Mouse (Mus musculus) limb, embryonic 11.5 days (tissue): ENCODE data around the gene Bmp8b. TPM values are rescaled to one million over a fixed set of nuclear protein-coding genes. Genes with fewer than 3 reads are reported as not detected.
"Not testable (repeated sequence)": the region's sequence is repeated elsewhere in the genome, so short reads cannot be mapped to it uniquely, and the experiment has no call there.

ENCODE experiments used
- ATAC-seq: fragments of 200-750 bp; cut with Nextera tagmentation; 2 replicates; pipeline ENCODE4 v1.8.0; 2017; ENCODE audit warnings: low read depth; ENCODE audit not compliant: insufficient number of reproducible peaks, low FRiP score, low TSS enrichment
- DNase-seq: peaks from one replicate; pipeline ENCODE4 v3.0.0-alpha.2; 2015; ENCODE audit warnings: low spot score
- H3K27ac ChIP-seq: fragments of 300-500 bp; sonication (generic); replicated peaks from 2 replicates; pipeline ENCODE4 v1.5.1; 2014; ENCODE audit warnings: low read depth, mild to moderate bottlenecking, low read length
- H3K27me3 ChIP-seq: fragments of 300-500 bp; sonication (generic); 2 replicates; pipeline ENCODE4 v1.6.1; 2014; ENCODE audit warnings: mild to moderate bottlenecking, low read length, mixed read lengths; ENCODE audit not compliant: control insufficient read depth, insufficient read depth
- H3K36me3 ChIP-seq: fragments of 300-500 bp; sonication (generic); 2 replicates; pipeline ENCODE4 v1.6.1; 2014; ENCODE audit warnings: mild to moderate bottlenecking, low read length, moderate library complexity, mixed read lengths; ENCODE audit not compliant: control insufficient read depth, insufficient read depth
- H3K4me1 ChIP-seq: fragments of 300-500 bp; sonication (generic); 2 replicates; pipeline ENCODE4 v1.6.1; 2014; ENCODE audit warnings: low read length, mixed read lengths; ENCODE audit not compliant: control insufficient read depth, insufficient read depth
- H3K4me2 ChIP-seq: fragments of 300-500 bp; sonication (generic); 2 replicates; pipeline ENCODE4 v1.6.1; 2014; ENCODE audit warnings: low read depth, mild to moderate bottlenecking, moderate library complexity; ENCODE audit not compliant: severe bottlenecking
- H3K4me3 ChIP-seq: fragments of 300-500 bp; sonication (generic); 2 replicates; pipeline ENCODE4 v1.5.1; 2014; ENCODE audit warnings: low read depth, low read length
- H3K9ac ChIP-seq: fragments of 300-500 bp; sonication (generic); 2 replicates; pipeline ENCODE4 v1.6.1; 2014; ENCODE audit warnings: mild to moderate bottlenecking, low read length
- H3K9me3 ChIP-seq: fragments of 300-500 bp; sonication (generic); 2 replicates; pipeline ENCODE4 v1.6.1; 2016; ENCODE audit warnings: low read length; ENCODE audit not compliant: control insufficient read depth
- whole genome bisulfite sequencing: fragments of 180-500 bp; shearing (Covaris S2); extraction: QIAGEN DNeasy Blood & Tissue Kit; methylation state at CpG from one replicate; pipeline ENCODE4 v1.1.7; 2014; 5-methylcytosine and 5-hydroxymethylcytosine counted together
- polyA plus RNA-seq: library from polyadenylated mRNA; unstranded; fragments of >200 nt; fragmentation: Nextera tagmentation; extraction: Ambion mirVana; gene quantifications from 2 replicates; pipeline ENCODE4 v1.2.1, GENCODE M21; 2014

The Bmp8b gene
- polyA plus RNA-seq, 1 experiment from 2014 or later, result 0.17 TPM

DNA sequence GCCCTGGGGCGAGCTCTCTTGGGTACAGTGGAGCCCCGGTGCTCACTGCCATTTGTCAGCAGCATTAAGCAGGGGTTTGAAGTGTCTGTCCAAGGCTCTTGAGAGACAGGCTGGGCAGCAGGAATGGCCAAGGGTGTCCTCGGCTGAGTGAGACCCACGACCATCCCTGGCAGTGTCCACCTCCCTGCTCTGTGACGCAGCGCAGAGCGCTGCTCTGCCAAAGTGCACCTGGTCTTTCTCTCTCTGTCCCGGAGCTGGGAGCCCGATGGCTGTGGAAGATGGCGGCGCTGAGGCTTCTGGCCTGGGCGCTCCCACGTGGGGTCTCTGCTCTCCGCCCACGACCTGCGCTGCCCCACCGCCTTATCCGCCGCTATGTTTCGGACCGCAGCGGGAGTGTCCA lies 11.0 kb downstream of the Bmp8b start, which contains the start of gene Oxct2b:
Oxct2b (plus strand) TSS at position 256 of the 400 bp plus-strand sequence.
- H3K27me3 ChIP-seq, result peaks cover 4% of the 10 kb centered on the region; the same call in 1 of the 2 replicates
- ATAC-seq, result no peak
- 6% methylated on average over 22 of the region's 22 CpGs for WGBS
- H3K36me3 ChIP-seq, result no peaks in the 10 kb centered on the region
- no peaks in the 10 kb centered on the region for H3K4me1 ChIP-seq
- H3K4me2 ChIP-seq, result peak within 1 kb of the TSS; percentile 48
- no peaks in the 10 kb centered on the region for H3K9me3 ChIP-seq
- H3K27ac ChIP-seq, result no peak within 1 kb of the TSS
- 0 out of 2 replicates have a peak within 1 kb of the TSS, but pooled peaks have one; percentile 27 for H3K9ac ChIP-seq
- DNase-seq, result peak; percentile 58
- peak within 1 kb of the TSS; percentile 19 for H3K4me3 ChIP-seq

DNA sequence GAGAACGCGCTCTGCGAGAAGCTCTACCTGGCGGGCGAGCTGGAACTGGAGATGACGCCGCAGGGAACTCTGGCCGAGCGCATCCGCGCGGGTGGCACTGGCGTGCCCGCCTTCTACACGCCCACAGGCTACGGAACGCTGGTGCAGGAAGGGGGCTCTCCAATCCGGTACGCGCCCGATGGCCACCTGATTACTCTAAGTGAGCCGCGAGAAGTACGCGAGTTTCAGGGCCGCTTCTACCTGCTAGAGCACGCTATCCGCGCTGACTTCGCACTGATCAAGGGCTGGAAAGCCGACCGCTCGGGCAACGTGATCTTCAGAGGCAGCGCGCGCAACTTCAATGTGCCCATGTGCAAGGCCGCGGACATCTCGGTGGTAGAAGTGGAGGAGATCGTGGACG lies 11.7 kb downstream of the Bmp8b start:
- ATAC-seq, result peak; percentile 52; the same call in 1 of the 2 replicates
- peak overlapping the region; percentile 19; the same call in 1 of the 2 replicates for H3K4me3 ChIP-seq
- H3K4me1 ChIP-seq, H3K9ac ChIP-seq, H3K27ac ChIP-seq, H3K27me3 ChIP-seq, H3K36me3 ChIP-seq, H3K9me3 ChIP-seq: not testable (repeated sequence)
- 23% methylated on average over 31 of the region's 42 CpGs for WGBS
- H3K4me2 ChIP-seq, result peak overlapping the region; percentile 48
- DNase-seq, result peak; percentile 30

DNA sequence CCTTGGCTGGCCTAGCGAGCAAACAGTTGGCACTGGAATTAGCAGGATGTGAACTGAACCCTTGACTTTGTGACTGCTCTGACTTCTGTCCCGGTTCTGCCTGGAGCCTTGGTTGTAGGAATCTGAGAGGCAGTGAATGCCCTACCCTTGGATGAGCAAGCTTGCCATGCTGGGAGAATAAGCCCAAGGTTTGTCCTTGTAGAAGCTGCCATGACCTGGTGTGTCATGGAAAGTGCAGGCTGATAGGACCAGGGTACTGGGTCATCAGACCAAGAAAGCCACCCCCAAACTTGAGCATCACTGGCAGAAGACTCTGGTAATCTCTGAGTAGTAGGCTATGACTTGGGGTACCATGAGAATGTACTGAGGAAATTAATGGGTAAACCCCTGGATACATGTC lies 16.3 kb downstream of the Bmp8b start:
- no peak overlapping the region for H3K4me2 ChIP-seq
- peaks cover 3% of the 10 kb centered on the region for H3K36me3 ChIP-seq
- ATAC-seq (no peak), DNase-seq (no peak)
- no peaks in the 10 kb centered on the region for H3K9me3 ChIP-seq
- H3K4me1 ChIP-seq, result no peaks in the 10 kb centered on the region
- no peak overlapping the region for H3K27ac ChIP-seq
- 80% methylated on average over 2 of the region's 2 CpGs for WGBS
- no peak overlapping the region for H3K4me3 ChIP-seq
- no peak overlapping the region for H3K9ac ChIP-seq
- no peaks in the 10 kb centered on the region for H3K27me3 ChIP-seq

DNA sequence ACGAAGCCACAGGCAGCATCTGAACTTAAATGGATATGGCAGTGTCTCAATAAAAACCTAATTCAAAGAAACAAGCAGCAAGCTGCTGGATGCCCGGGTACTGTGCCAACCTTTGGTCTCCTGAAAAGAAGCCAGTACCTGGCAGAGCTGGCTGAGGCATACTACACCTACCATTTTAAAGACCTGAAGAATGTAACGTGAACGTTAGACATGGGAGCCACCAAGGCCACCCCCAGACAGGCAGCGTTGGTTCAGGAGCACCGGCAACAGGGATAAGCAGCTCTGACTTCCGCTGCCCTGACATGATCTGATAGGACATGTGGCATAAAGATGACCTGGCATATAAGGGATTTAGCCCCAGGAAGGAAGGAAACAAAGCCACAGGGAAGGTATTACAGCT lies 21.7 kb downstream of the Bmp8b start:
- ATAC-seq (no peak), DNase-seq (no peak)
- Histone ChIP-seq H3K4me3 (no peak overlapping the region), H3K36me3 (peaks cover 20% of the 10 kb centered on the region), H3K27me3 (no peaks in the 10 kb centered on the region), H3K9me3 (no peaks in the 10 kb centered on the region), H3K27ac (no peak overlapping the region), H3K4me2 (no peak overlapping the region), H3K9ac (no peak overlapping the region), H3K4me1 (no peaks in the 10 kb centered on the region)
- 92% methylated on average over 7 of the region's 7 CpGs for WGBS

DNA sequence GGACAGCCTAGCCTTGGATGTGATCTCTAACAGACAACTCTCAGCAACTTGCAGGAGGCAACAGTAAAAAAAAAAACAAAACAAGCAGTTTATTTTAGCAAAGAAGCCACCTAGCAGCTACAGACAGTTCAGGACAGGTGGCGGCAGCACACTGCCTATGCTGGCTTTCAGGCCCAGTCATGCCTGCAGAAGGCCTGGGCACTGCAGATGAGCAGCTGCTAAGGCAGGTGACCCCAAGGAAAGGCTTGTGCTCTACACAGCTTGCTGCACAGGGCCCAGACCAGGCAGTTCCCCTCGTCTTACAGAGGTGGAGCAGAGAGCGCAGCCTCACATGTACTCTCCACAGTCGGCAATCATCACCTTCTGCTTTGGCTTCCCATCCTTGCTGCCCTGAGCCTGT lies 22.1 kb downstream of the Bmp8b start:
- Histone ChIP-seq H3K9ac (no peak overlapping the region), H3K27me3 (no peaks in the 10 kb centered on the region), H3K27ac (no peak overlapping the region), H3K4me1 (no peaks in the 10 kb centered on the region), H3K9me3 (no peaks in the 10 kb centered on the region), H3K4me3 (no peak overlapping the region), H3K36me3 (peaks cover 20% of the 10 kb centered on the region), H3K4me2 (no peak overlapping the region)
- no peak for DNase-seq
- 91% methylated on average over 4 of the region's 4 CpGs for WGBS
- no peak for ATAC-seq

DNA sequence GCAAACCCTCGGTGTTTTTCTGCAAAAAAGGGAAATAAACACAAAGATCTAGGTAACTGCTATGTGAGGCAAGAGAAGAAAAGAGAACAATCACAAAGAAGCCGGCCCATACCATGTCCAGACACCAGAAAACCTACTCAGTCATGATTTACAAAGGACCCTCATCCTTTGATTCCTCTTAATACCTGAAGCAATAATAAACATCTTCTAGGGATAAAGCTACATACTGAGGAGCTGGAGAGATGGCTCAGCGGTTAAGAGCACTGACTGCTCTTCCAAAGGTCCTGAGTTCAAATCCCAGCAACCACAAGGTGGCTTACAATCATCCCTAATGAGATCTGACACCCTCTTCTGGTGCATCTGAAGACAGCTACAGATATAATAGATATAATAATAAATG lies 32.6 kb downstream of the Bmp8b start:
- DNase-seq (no peak), ATAC-seq (no peak)
- H3K9me3 ChIP-seq, result no peaks in the 10 kb centered on the region
- H3K9ac ChIP-seq, result no peak overlapping the region
- H3K4me1 ChIP-seq, result peaks cover 9% of the 10 kb centered on the region
- WGBS, result 91% methylated on average over 3 of the region's 3 CpGs
- H3K27me3 ChIP-seq, result no peaks in the 10 kb centered on the region
- no peak overlapping the region for H3K4me2 ChIP-seq
- H3K4me3 ChIP-seq, result no peak overlapping the region
- H3K27ac ChIP-seq, result no peak overlapping the region
- H3K36me3 ChIP-seq, result peaks cover 13% of the 10 kb centered on the region

DNA sequence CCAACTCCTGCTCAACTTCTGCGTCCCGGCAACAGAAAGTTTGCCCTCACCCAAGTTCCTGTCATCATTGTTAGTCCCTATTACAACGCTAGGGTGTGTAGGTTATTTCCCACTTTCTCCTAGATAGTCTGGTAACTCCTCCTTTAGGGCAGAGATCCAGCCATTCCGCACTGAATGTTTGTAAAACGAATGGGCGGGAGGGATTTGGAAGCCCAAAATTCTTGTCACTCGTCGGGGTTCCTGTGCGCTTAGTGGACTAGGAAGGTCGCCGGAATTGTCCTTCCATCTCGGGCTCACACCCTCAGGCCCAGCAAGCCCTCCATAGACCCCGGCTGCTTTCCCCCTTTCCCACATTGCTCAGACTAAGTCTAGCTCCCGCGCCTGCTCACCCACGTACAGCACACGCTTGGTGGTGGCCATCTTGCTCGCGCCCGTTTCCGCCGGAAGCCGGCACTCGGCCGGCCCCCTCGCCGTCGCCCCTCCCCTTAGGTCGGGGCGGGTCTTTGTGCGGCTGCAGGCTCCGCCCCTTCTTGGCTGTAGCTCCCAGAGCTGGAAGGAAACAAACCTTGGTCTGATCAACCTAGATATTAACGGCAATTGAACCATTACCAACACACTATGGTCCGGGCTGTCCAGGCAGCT lies 34.7 kb downstream of the Bmp8b start, which contains the start of gene Ppie:
Ppie (minus strand) TSS at position 439 of the 642 bp plus-strand sequence.
- DNase-seq (peak; percentile 93), ATAC-seq (peak; percentile 94)
- Histone ChIP-seq H3K4me2 (peak within 1 kb of the TSS; percentile 81), H3K36me3 (peaks cover 3% of the 10 kb centered on the region), H3K4me1 (peaks cover 9% of the 10 kb centered on the region), H3K4me3 (peak within 1 kb of the TSS; percentile 84), H3K9ac (peak within 1 kb of the TSS; percentile 76), H3K27ac (peak within 1 kb of the TSS; percentile 86), H3K9me3 (no peaks in the 10 kb centered on the region), H3K27me3 (no peaks in the 10 kb centered on the region)
- under 1% methylated on average over 34 of the region's 34 CpGs for WGBS

DNA sequence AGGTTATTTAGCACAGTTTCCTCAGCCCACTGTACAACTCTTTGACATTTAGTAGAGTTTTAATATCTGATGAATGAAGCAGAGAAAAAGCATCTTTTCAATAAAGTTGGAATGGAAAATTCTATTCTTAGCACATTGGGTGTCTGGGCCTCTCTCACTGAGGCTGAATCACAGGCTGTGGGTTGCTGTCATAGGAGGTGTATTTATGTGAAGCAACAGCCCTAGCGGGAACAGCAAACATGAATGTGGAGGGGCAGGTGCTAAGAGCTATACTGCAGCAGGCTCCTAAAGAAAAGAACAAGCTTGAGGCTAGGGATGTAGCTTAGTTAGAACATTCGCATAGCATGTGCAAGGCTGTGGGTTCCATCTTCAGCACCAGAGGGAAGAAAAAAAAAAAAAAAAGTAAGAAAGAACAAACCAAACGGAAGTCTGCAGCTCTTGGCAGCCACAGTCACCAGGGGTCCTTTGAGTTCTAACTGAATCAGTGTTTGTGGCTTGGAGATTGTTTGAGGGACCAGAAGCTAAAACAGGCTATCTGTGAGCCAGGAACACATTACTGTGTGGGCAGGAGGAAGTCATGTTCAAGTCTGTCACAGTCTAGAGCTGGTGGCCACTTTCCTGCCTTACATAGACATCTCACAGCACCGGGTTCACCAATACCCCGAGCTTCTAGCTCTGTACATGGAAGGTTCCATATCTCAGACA lies 42.6 kb downstream of the Bmp8b start:
- Histone ChIP-seq H3K36me3 (no peaks in the 10 kb centered on the region), H3K4me2 (no peak overlapping the region), H3K27ac (no peak overlapping the region), H3K4me3 (no peak overlapping the region), H3K9ac (no peak overlapping the region), H3K27me3 (no peaks in the 10 kb centered on the region), H3K4me1 (no peaks in the 10 kb centered on the region), H3K9me3 (no peaks in the 10 kb centered on the region)
- 80% methylated on average over 5 of the region's 5 CpGs for WGBS
- DNase-seq (no peak), ATAC-seq (no peak)
